Mouse (Mus musculus) cerebellum, adult 2 months (tissue): Measurements from ENCODE around the gene Gsta2. TPM values are rescaled to one million over a fixed set of nuclear protein-coding genes. Genes with fewer than 3 reads are reported as not detected.
"Not testable (repeated sequence)": the region's sequence is repeated elsewhere in the genome, so short reads cannot be mapped to it uniquely, and the experiment has no call there.

ENCODE experiments used
- DNase-seq, 2 experiments: peaks; one replicate each; pipeline ENCODE4 v3.0.0; 2021
- H3K27ac ChIP-seq: fragments of 200-500 bp; 2 replicates; pipeline ENCODE4 v1.5.1; 2012; ENCODE audit warnings: low read length, control low read depth, inconsistent platforms; ENCODE audit not compliant: insufficient read depth
- H3K27me3 ChIP-seq: fragments of 200-500 bp; 2 replicates; pipeline ENCODE4 v1.6.1; 2012; ENCODE audit warnings: inconsistent platforms, mild to moderate bottlenecking, low read length, moderate library complexity; ENCODE audit not compliant: control insufficient read depth, insufficient read depth
- H3K4me1 ChIP-seq: fragments of 200-500 bp; 2 replicates; pipeline ENCODE4 v1.6.1; 2011; ENCODE audit warnings: low read length; ENCODE audit not compliant: control insufficient read depth, insufficient read depth
- H3K4me3 ChIP-seq: fragments of 200-500 bp; replicated peaks from 2 replicates; pipeline ENCODE3; 2011; ENCODE audit warnings: mild to moderate bottlenecking, low read depth, low read length, control low read depth; ENCODE audit not compliant: insufficient read depth
- CTCF ChIP-seq: fragments of 200-500 bp; IDR thresholded peaks from 2 replicates; pipeline ENCODE4 v1.5.1; 2011; ENCODE audit warnings: low read depth, mild to moderate bottlenecking, control low read depth, low read length, moderate library complexity, borderline replicate concordance; ENCODE audit not compliant: insufficient read depth
- POLR2A ChIP-seq: fragments of 200-500 bp; IDR thresholded peaks from 2 replicates; pipeline ENCODE4 v1.6.1; 2011; ENCODE audit warnings: low read length, control low read depth, borderline replicate concordance; ENCODE audit not compliant: insufficient read depth
- WGBS: fragments of 180-500 bp; shearing (Covaris S2); methylation state at CpG from one replicate; pipeline ENCODE4 v1.1.7; 2018; 5-methylcytosine and 5-hydroxymethylcytosine counted together
- polyA plus RNA-seq: library from polyadenylated mRNA; depleted of rRNA; stranded (reverse); fragments of >200 nt; gene quantifications from 2 replicates; pipeline ENCODE4 v1.2.3, GENCODE M21; 2012

Gene Gsta2
- polyA plus RNA-seq, 1 experiment: not detected

GRCm38 (mm10) chr9:78363374-78363773, 7.8 kb upstream of the Gsta2 start:
- Histone ChIP-seq H3K27me3 (no peaks in the 10 kb centered on the region), H3K27ac (no peak overlapping the region), H3K4me3 (no peak overlapping the region), H3K4me1 (no peaks in the 10 kb centered on the region)
- TF ChIP-seq POLR2A: no peak
- DNase-seq: no peak
- WGBS: 78% methylated on average over 6 of the region's 6 CpGs

GRCm38 (mm10) chr9:78360484-78360872, 4.9 kb upstream of the Gsta2 start:
- no peak for DNase-seq
- Histone ChIP-seq H3K4me3 (no peak overlapping the region), H3K27ac (no peak overlapping the region), H3K27me3 (no peaks in the 10 kb centered on the region), H3K4me1 (no peaks in the 10 kb centered on the region)
- no peak for TF ChIP-seq POLR2A
- TF ChIP-seq CTCF: no peak
- WGBS: 41% methylated on average over 2 of the region's 2 CpGs

GRCm38 (mm10) chr9:78359750-78360483, 4.3 kb upstream of the Gsta2 start:
- TF ChIP-seq CTCF (no peak), POLR2A (no peak)
- no peak overlapping the region for H3K27ac ChIP-seq
- WGBS: 80% methylated on average over 6 of the region's 6 CpGs
- no peak for DNase-seq
- H3K4me1 ChIP-seq: no peaks in the 10 kb centered on the region
- no peak overlapping the region for H3K4me3 ChIP-seq
- H3K27me3 ChIP-seq: no peaks in the 10 kb centered on the region

GRCm38 (mm10) chr9:78358053-78358452, 2.5 kb upstream of the Gsta2 start:
- DNase-seq: peak; percentile 35 to 39
- Histone ChIP-seq H3K27ac (no peak overlapping the region), H3K4me3 (no peak overlapping the region), H3K27me3 (no peaks in the 10 kb centered on the region), H3K4me1 (no peaks in the 10 kb centered on the region)
- 12% methylated on average over 9 of the region's 9 CpGs for WGBS
- TF ChIP-seq POLR2A (no peak), CTCF (peak; percentile 63; the same call in 1 of the 2 replicates)

- Histone ChIP-seq H3K4me1 (no peaks in the 10 kb centered on the region), H3K27ac (no peak overlapping the region), H3K4me3 (no peak overlapping the region), H3K27me3 (no peaks in the 10 kb centered on the region)
- 76% methylated on average over 11 of the region's 11 CpGs for WGBS
- no peak for DNase-seq
- no peak for TF ChIP-seq POLR2A
- no peak for TF ChIP-seq CTCF
Measured at GRCm38 (mm10) chr9:78354665-78355578, 666 bp downstream of the Gsta2 start.

GRCm38 (mm10) chr9:78351504-78352220, 3.9 kb downstream of the Gsta2 start:
- DNase-seq: no peak
- no peak overlapping the region for H3K4me3 ChIP-seq
- no peak for TF ChIP-seq POLR2A
- no peak for TF ChIP-seq CTCF
- H3K27ac ChIP-seq: no peak overlapping the region
- 66% methylated on average over 6 of the region's 6 CpGs for WGBS
- H3K27me3 ChIP-seq: no peaks in the 10 kb centered on the region
- H3K4me1 ChIP-seq: no peaks in the 10 kb centered on the region

GRCm38 (mm10) chr9:78350007-78350406, 5.6 kb downstream of the Gsta2 start:
- DNase-seq, H3K4me3 ChIP-seq, H3K27ac ChIP-seq, H3K4me1 ChIP-seq, H3K27me3 ChIP-seq: not testable (repeated sequence)

- H3K4me1 ChIP-seq, DNase-seq, H3K27me3 ChIP-seq, H3K4me3 ChIP-seq, H3K27ac ChIP-seq: not testable (repeated sequence)
- 57% methylated on average over 3 of the region's 3 CpGs for WGBS
Measured at GRCm38 (mm10) chr9:78349141-78349540, 6.4 kb downstream of the Gsta2 start.

- not testable (repeated sequence) for H3K27me3 ChIP-seq, DNase-seq, H3K4me1 ChIP-seq, H3K27ac ChIP-seq, H3K4me3 ChIP-seq
- 69% methylated on average over 6 of the region's 6 CpGs for WGBS
Measured at GRCm38 (mm10) chr9:78348206-78349004, 7.2 kb downstream of the Gsta2 start.
